Mouse (Mus musculus) left cerebral cortex, postnatal 10 days (tissue): Measurements from ENCODE around the gene Zfp759. TPM values are rescaled to one million over a fixed set of nuclear protein-coding genes. Genes with fewer than 3 reads are reported as not detected.

Source experiments
- total RNA-seq, 2 experiments: library from RNA; stranded (reverse); gene quantifications; 2 replicates each; pipeline ENCODE4 v1.2.3; 2021

Zfp759 gene
- total RNA-seq, 2 experiments from 2014 or later = 9.2 to 11.4 TPM

Other genes starting within 250 kb of the Zfp759 start
- 1 to 10 TPM; 2.7 to 3.2 TPM for gene Gm10767, start 216.7 kb upstream of the Zfp759 start, total RNA-seq
- 1 to 10 TPM; 5.5 to 6.1 TPM for gene Zfp712, start 60.5 kb upstream of the Zfp759 start, total RNA-seq
- gene Zfp708, start 23.7 kb upstream of the Zfp759 start, total RNA-seq = 1 to 10 TPM; 3.0 TPM
- 1 to 10 TPM; 1.2 to 1.7 TPM for gene Gm28557, start 13.1 kb upstream of the Zfp759 start, total RNA-seq
- gene Rslcan18, start 5.4 kb upstream of the Zfp759 start, total RNA-seq = not detected
- 1 to 10 TPM; 4.8 to 7.8 TPM for gene Rsl1, start 51.5 kb downstream of the Zfp759 start, total RNA-seq
- 1 to 10 TPM; 2.2 to 3.4 TPM for gene Zfp455, start 72.8 kb downstream of the Zfp759 start, total RNA-seq
- gene Zfp458, start 156.8 kb downstream of the Zfp759 start, total RNA-seq = 10 to 100 TPM; 19.8 to 20.5 TPM
- gene Zfp457, start 184.8 kb downstream of the Zfp759 start, total RNA-seq = 1 to 10 TPM; 3.2 to 3.6 TPM
- 1 to 10 TPM; 2.3 to 2.5 TPM for gene Zfp595, start 210.9 kb downstream of the Zfp759 start, total RNA-seq
- not detected for gene Gm28044, start 238.9 kb downstream of the Zfp759 start, total RNA-seq
- under 1 TPM; 0.63 to 0.64 TPM for gene Zfp953, start 238.9 kb downstream of the Zfp759 start, total RNA-seq